Mouse (Mus musculus): ENCODE data around the gene Sik2.

The Sik2 gene

GRCm38 (mm10) chr9:50986123-50986522, 22.8 kb downstream of the Sik2 start:
- DNase-seq (ENCODE audit: low spot score in 2 of 2) = no peak

GRCm38 (mm10) chr9:50981499-50982190, 27.2 kb downstream of the Sik2 start:
- no peak for DNase-seq (ENCODE audit: low spot score in 2 of 2)

GRCm38 (mm10) chr9:50974631-50975030, 34.2 kb downstream of the Sik2 start:
- no peak for DNase-seq (ENCODE audit: low spot score in 2 of 2)

GRCm38 (mm10) chr9:50970413-50970812, 38.5 kb downstream of the Sik2 start:
- no peak for DNase-seq (ENCODE audit: low spot score in 2 of 2)

GRCm38 (mm10) chr9:50969266-50969665, 39.6 kb downstream of the Sik2 start:
- DNase-seq (ENCODE audit: low spot score in 2 of 2) = no peak

- no peak for DNase-seq (ENCODE audit: low spot score in 2 of 2)
Measured at GRCm38 (mm10) chr9:50966277-50966676, 42.6 kb downstream of the Sik2 start.

- DNase-seq (ENCODE audit: low spot score in 2 of 2) = no peak
Measured at GRCm38 (mm10) chr9:50965392-50965791, 43.5 kb downstream of the Sik2 start.

GRCm38 (mm10) chr9:50964911-50965310, 44.0 kb downstream of the Sik2 start:
- DNase-seq (ENCODE audit: low spot score in 2 of 2) = no peak

GRCm38 (mm10) chr9:50957956-50958489, 50.9 kb downstream of the Sik2 start:
- DNase-seq (ENCODE audit: low spot score in 2 of 2) = no peak

- DNase-seq (ENCODE audit: low spot score in 2 of 2) = no peak
Measured at GRCm38 (mm10) chr9:50955176-50955575, 53.7 kb downstream of the Sik2 start.

- no peak for DNase-seq (ENCODE audit: low spot score in 2 of 2)
Measured at GRCm38 (mm10) chr9:50948097-50948823, 60.6 kb downstream of the Sik2 start.

- no peak for DNase-seq (ENCODE audit: low spot score in 2 of 2)
Measured at GRCm38 (mm10) chr9:50946338-50946737, 62.5 kb downstream of the Sik2 start.

GRCm38 (mm10) chr9:50944826-50945225, 64.0 kb downstream of the Sik2 start:
- DNase-seq (ENCODE audit: low spot score in 2 of 2) = no peak

GRCm38 (mm10) chr9:50942711-50943110, 66.2 kb downstream of the Sik2 start:
- no peak for DNase-seq (ENCODE audit: low spot score in 2 of 2)

GRCm38 (mm10) chr9:50941804-50942401, 67.0 kb downstream of the Sik2 start:
- no peak for DNase-seq (ENCODE audit: low spot score in 2 of 2)

- no peak for DNase-seq (ENCODE audit: low spot score in 2 of 2)
Measured at GRCm38 (mm10) chr9:50929986-50930385, 78.9 kb downstream of the Sik2 start.

- no peak for DNase-seq (ENCODE audit: low spot score in 2 of 2)
Measured at GRCm38 (mm10) chr9:50925801-50926200, 83.1 kb downstream of the Sik2 start.

GRCm38 (mm10) chr9:50924454-50924853, 84.4 kb downstream of the Sik2 start:
- no peak for DNase-seq (ENCODE audit: low spot score in 2 of 2)

GRCm38 (mm10) chr9:50922363-50923153, 86.3 kb downstream of the Sik2 start:
- no peak for DNase-seq (ENCODE audit: low spot score in 2 of 2)

GRCm38 (mm10) chr9:50920933-50921895, 87.7 kb downstream of the Sik2 start:
- DNase-seq (ENCODE audit: low spot score in 2 of 2) = no peak

GRCm38 (mm10) chr9:50919554-50919953, 89.3 kb downstream of the Sik2 start:
- DNase-seq (ENCODE audit: low spot score in 2 of 2) = no peak

All from urinary bladder, postnatal 36 days (tissue).